Mouse (Mus musculus) hindbrain, embryonic 15.5 days (tissue): ENCODE measurements around the gene Rusc1. TPM values are rescaled to one million over a fixed set of nuclear protein-coding genes. Genes with fewer than 3 reads are reported as not detected.

Source experiments
- ATAC-seq: fragments of 200-750 bp; cut with Nextera tagmentation; 2 replicates; pipeline ENCODE4 v1.8.0; 2017; ENCODE audit warnings: low read depth, moderate number of reproducible peaks, moderate TSS enrichment; ENCODE audit not compliant: low FRiP score
- H3K27ac ChIP-seq: fragments of 300-500 bp; sonication (generic); replicated peaks from 2 replicates; pipeline ENCODE4 v1.5.1; 2015; ENCODE audit warnings: mild to moderate bottlenecking, inconsistent platforms
- H3K27me3 ChIP-seq: fragments of 300-500 bp; sonication (generic); 2 replicates; pipeline ENCODE4 v1.6.1; 2015; ENCODE audit warnings: control low read depth, inconsistent platforms
- H3K36me3 ChIP-seq: fragments of 300-500 bp; sonication (generic); 2 replicates; pipeline ENCODE4 v1.6.1; 2015; ENCODE audit warnings: control low read depth, inconsistent platforms
- H3K4me1 ChIP-seq: fragments of 300-500 bp; sonication (generic); replicated peaks from 2 replicates; pipeline ENCODE4 v1.6.1; 2015; ENCODE audit warnings: control low read depth, inconsistent platforms
- H3K4me2 ChIP-seq: fragments of 300-500 bp; sonication (generic); 2 replicates; pipeline ENCODE4 v1.6.1; 2015; ENCODE audit warnings: moderate library complexity, mild to moderate bottlenecking, inconsistent platforms
- H3K4me3 ChIP-seq: fragments of 300-500 bp; sonication (generic); 2 replicates; pipeline ENCODE4 v1.5.1; 2015; ENCODE audit warnings: mild to moderate bottlenecking, inconsistent platforms
- H3K9ac ChIP-seq: fragments of 300-500 bp; sonication (generic); 2 replicates; pipeline ENCODE4 v1.6.1; 2015; ENCODE audit warnings: inconsistent platforms
- H3K9me3 ChIP-seq: fragments of 300-500 bp; sonication (generic); 2 replicates; pipeline ENCODE4 v1.6.1; 2016; ENCODE audit warnings: control low read depth, inconsistent platforms
- WGBS: fragments of 180-500 bp; shearing (Covaris S2); methylation state at CpG from one replicate; pipeline ENCODE4 v1.1.7; 2015; 5-methylcytosine and 5-hydroxymethylcytosine counted together
- polyA plus RNA-seq: library from polyadenylated mRNA; unstranded; fragments of >200 nt; fragmentation: Nextera tagmentation; extraction: Ambion mirVana; gene quantifications from 2 replicates; pipeline ENCODE4 v1.2.1, GENCODE M21; 2015

The Rusc1 gene
- polyA plus RNA-seq, 1 experiment from 2014 or later = 120 TPM

DNA sequence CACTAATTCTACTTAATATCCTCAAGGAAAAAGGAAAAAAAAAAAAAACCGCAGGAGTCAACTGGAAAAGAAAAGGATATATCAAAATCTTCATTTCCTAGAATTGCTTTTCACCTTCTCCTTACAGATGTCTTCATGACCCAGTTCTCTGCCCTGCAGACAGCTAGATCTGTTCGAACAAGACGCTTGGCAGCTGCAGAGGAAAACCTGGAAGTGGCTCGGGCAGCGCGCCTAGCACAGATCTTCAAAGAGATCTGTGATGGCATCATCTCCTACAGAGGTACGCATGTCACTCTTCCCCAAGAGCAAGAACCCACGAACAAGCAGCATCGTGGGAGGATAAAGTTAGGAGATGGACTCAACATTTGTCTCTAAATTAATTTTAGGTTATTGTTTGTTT is 34.8 kb downstream of the Rusc1 start:
- 97% methylated on average over 9 of the region's 9 CpGs for WGBS
- no peaks in the 10 kb centered on the region for H3K9me3 ChIP-seq
- no peaks in the 10 kb centered on the region for H3K4me1 ChIP-seq
- peaks cover 89% of the 10 kb centered on the region for H3K36me3 ChIP-seq
- H3K27ac ChIP-seq = no peak overlapping the region
- no peak overlapping the region for H3K4me2 ChIP-seq
- H3K9ac ChIP-seq = no peak overlapping the region
- H3K27me3 ChIP-seq = no peaks in the 10 kb centered on the region
- no peak overlapping the region for H3K4me3 ChIP-seq
- ATAC-seq = no peak

DNA sequence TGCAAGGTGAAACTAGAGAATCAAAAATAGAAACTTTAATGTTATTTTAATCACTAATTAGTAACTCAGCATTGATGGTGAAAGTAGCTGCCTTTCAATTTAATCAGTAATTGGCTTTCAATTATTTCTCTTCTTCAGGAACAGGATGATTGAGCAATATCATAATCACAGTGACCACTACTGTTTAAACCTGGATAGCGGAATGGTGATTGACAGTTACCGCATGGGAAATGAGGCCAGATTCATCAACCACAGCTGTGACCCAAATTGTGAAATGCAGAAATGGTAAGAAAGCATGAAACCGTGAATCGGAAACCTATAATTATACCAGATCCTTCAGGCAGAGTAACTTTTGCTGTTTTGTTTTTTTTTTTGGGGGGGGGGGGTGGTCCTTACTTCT is 49.8 kb downstream of the Rusc1 start:
- H3K4me1 ChIP-seq = no peaks in the 10 kb centered on the region
- no peak overlapping the region for H3K9ac ChIP-seq
- no peak for ATAC-seq
- 81% methylated on average over 4 of the region's 4 CpGs for WGBS
- H3K4me2 ChIP-seq = no peak overlapping the region
- no peak overlapping the region for H3K27ac ChIP-seq
- H3K36me3 ChIP-seq = peaks cover 63% of the 10 kb centered on the region
- H3K4me3 ChIP-seq = no peak overlapping the region
- H3K27me3 ChIP-seq = no peaks in the 10 kb centered on the region
- no peaks in the 10 kb centered on the region for H3K9me3 ChIP-seq

Other genes with a start within 250 kb of the Rusc1 start
- gene Msto1, start 179.3 kb downstream of the Rusc1 start, polyA plus RNA-seq = 47.4 and 50.6 TPM in 2 replicates
- 17.5 and 19.5 TPM in 2 replicates for gene Ash1l, start 142.7 kb downstream of the Rusc1 start, polyA plus RNA-seq
- 121 and 129 TPM in 2 replicates for gene Dap3, start 142.1 kb downstream of the Rusc1 start, polyA plus RNA-seq
- not detected in 2 replicates for gene Gm43738, start 7.8 kb upstream of the Rusc1 start, polyA plus RNA-seq
- gene Fdps, start 8.6 kb upstream of the Rusc1 start, polyA plus RNA-seq = 465 and 483 TPM in 2 replicates
- 0.09 TPM in 2 replicates for gene Pklr, start 42.8 kb upstream of the Rusc1 start, polyA plus RNA-seq
- 51.9 and 59.2 TPM in 2 replicates for gene Hcn3, start 66.9 kb upstream of the Rusc1 start, polyA plus RNA-seq
- 20.0 and 22.6 TPM in 2 replicates for gene Clk2, start 71.5 kb upstream of the Rusc1 start, polyA plus RNA-seq
- gene Scamp3, start 84.2 kb upstream of the Rusc1 start, polyA plus RNA-seq = 148 and 158 TPM in 2 replicates
- 35.5 and 39.2 TPM in 2 replicates for gene Fam189b, start 89.8 kb upstream of the Rusc1 start, polyA plus RNA-seq
- 46.6 and 48.0 TPM in 2 replicates for gene Gba, start 109.6 kb upstream of the Rusc1 start, polyA plus RNA-seq
- gene Thbs3, start 121.9 kb upstream of the Rusc1 start, polyA plus RNA-seq = 51.5 and 51.6 TPM in 2 replicates
- gene Mtx1, start 133.8 kb upstream of the Rusc1 start, polyA plus RNA-seq = 149 and 152 TPM in 2 replicates
- gene Muc1, start 135.7 kb upstream of the Rusc1 start, polyA plus RNA-seq = 1.2 and 1.6 TPM in 2 replicates
- gene Krtcap2, start 152.7 kb upstream of the Rusc1 start, polyA plus RNA-seq = 196 and 211 TPM in 2 replicates
- 71.3 and 81.6 TPM in 2 replicates for gene Trim46, start 153.0 kb upstream of the Rusc1 start, polyA plus RNA-seq
- gene Dpm3, start 166.0 kb upstream of the Rusc1 start, polyA plus RNA-seq = 80.0 and 88.4 TPM in 2 replicates
- gene Slc50a1, start 177.3 kb upstream of the Rusc1 start, polyA plus RNA-seq = 36.2 and 38.5 TPM in 2 replicates
- gene Efna1, start 187.8 kb upstream of the Rusc1 start, polyA plus RNA-seq = 8.9 and 9.1 TPM in 2 replicates
- 62.4 and 72.3 TPM in 2 replicates for gene Efna3, start 229.7 kb upstream of the Rusc1 start, polyA plus RNA-seq
- gene Efna4, start 244.7 kb upstream of the Rusc1 start, polyA plus RNA-seq = 6.0 and 7.4 TPM in 2 replicates